Mouse (Mus musculus) small intestine, adult 2 months (tissue): ENCODE data around the gene Wdr95. TPM values are rescaled to one million over a fixed set of nuclear protein-coding genes. Genes with fewer than 3 reads are reported as not detected.

Experiments used
- H3K27ac ChIP-seq: fragments of 200-500 bp; 2 replicates; pipeline ENCODE4 v1.5.1; 2012; ENCODE audit warnings: low read depth, low read length, control low read depth, inconsistent platforms; ENCODE audit not compliant: insufficient read depth
- H3K27me3 ChIP-seq: fragments of 200-500 bp; 2 replicates; pipeline ENCODE4 v1.6.1; 2012; ENCODE audit warnings: mild to moderate bottlenecking, moderate library complexity, low read length, inconsistent platforms; ENCODE audit not compliant: control insufficient read depth, insufficient read depth
- H3K36me3 ChIP-seq: fragments of 200-500 bp; 2 replicates; pipeline ENCODE4 v1.6.1; 2012; ENCODE audit warnings: mild to moderate bottlenecking, low read length, control low read depth, inconsistent platforms; ENCODE audit not compliant: control insufficient read depth, insufficient read depth
- H3K4me1 ChIP-seq: fragments of 200-500 bp; 2 replicates; pipeline ENCODE4 v1.6.1; 2012; ENCODE audit warnings: low read length, inconsistent platforms, mixed read lengths; ENCODE audit not compliant: control insufficient read depth, insufficient read depth, insufficient read length
- H3K4me3 ChIP-seq: fragments of 200-500 bp; 2 replicates; pipeline ENCODE4 v1.5.1; 2012; ENCODE audit warnings: low read depth, mild to moderate bottlenecking, control low read depth, inconsistent platforms, low read length, moderate library complexity
- CTCF ChIP-seq: fragments of 200-500 bp; IDR thresholded peaks from 2 replicates; pipeline ENCODE4 v1.5.1; 2012; ENCODE audit warnings: low read depth, mild to moderate bottlenecking, control low read depth, inconsistent platforms, low read length, moderate library complexity, mixed read lengths; ENCODE audit not compliant: insufficient replicate concordance, insufficient read length; ENCODE audit errors: extremely low read depth
- POLR2A ChIP-seq: fragments of 200-500 bp; IDR thresholded peaks from 2 replicates; pipeline ENCODE4 v1.6.1; 2012; ENCODE audit warnings: low read depth, mild to moderate bottlenecking, control low read depth, inconsistent platforms, low read length, moderate library complexity
- WGBS: fragments of 180-500 bp; shearing (Covaris S2); methylation state at CpG from one replicate; pipeline ENCODE4 v1.1.7; 2018; 5-methylcytosine and 5-hydroxymethylcytosine counted together
- polyA plus RNA-seq: library from polyadenylated mRNA; depleted of rRNA; stranded (reverse); fragments of >200 nt; gene quantifications from 2 replicates; pipeline ENCODE4 v1.2.3, GENCODE M21; 2012

The Wdr95 gene
- polyA plus RNA-seq, 1 experiment: not detected

- TF ChIP-seq POLR2A (no peak), CTCF (no peak)
- no peak overlapping the region for H3K4me3 ChIP-seq
- H3K36me3 ChIP-seq: no peaks in the 10 kb centered on the region
- H3K27me3 ChIP-seq: no peaks in the 10 kb centered on the region
- no peaks in the 10 kb centered on the region for H3K4me1 ChIP-seq
- 56% methylated on average over 11 of the region's 11 CpGs for WGBS
- H3K27ac ChIP-seq: no peak overlapping the region
These were observed 32.6 kb downstream of the Wdr95 start for GRCm38 (mm10) chr5:149560903-149561588.

GRCm38 (mm10) chr5:149566026-149566425 is 37.5 kb downstream of the Wdr95 start:
- peaks cover 3% of the 10 kb centered on the region; the same call in 1 of the 2 replicates for H3K4me1 ChIP-seq
- no peak overlapping the region for H3K4me3 ChIP-seq
- WGBS: 56% methylated on average over 11 of the region's 11 CpGs

GRCm38 (mm10) chr5:149566957-149567356 is 38.5 kb downstream of the Wdr95 start:
- 67% methylated on average over 5 of the region's 5 CpGs for WGBS
- H3K4me1 ChIP-seq: peaks cover 3% of the 10 kb centered on the region; the same call in 1 of the 2 replicates
- no peak overlapping the region for H3K4me3 ChIP-seq

More at GRCm38 (mm10) chr5:149566026-149566425, 37.5 kb downstream of the Wdr95 start:
- H3K36me3 ChIP-seq: no peaks in the 10 kb centered on the region
- no peaks in the 10 kb centered on the region for H3K27me3 ChIP-seq
- TF ChIP-seq POLR2A: no peak
- TF ChIP-seq CTCF: no peak
- no peak overlapping the region for H3K27ac ChIP-seq

GRCm38 (mm10) chr5:149568993-149569392 is 40.5 kb downstream of the Wdr95 start:
- H3K27me3 ChIP-seq: no peaks in the 10 kb centered on the region
- WGBS: 75% methylated on average over 13 of the region's 13 CpGs
- H3K27ac ChIP-seq: no peak overlapping the region
- TF ChIP-seq CTCF: no peak
- TF ChIP-seq POLR2A: no peak
- H3K36me3 ChIP-seq: no peaks in the 10 kb centered on the region
- H3K4me3 ChIP-seq: no peak overlapping the region
- H3K4me1 ChIP-seq: peaks cover 3% of the 10 kb centered on the region; the same call in 1 of the 2 replicates

More at GRCm38 (mm10) chr5:149566957-149567356, 38.5 kb downstream of the Wdr95 start:
- no peaks in the 10 kb centered on the region for H3K36me3 ChIP-seq
- H3K27me3 ChIP-seq: no peaks in the 10 kb centered on the region
- no peak overlapping the region for H3K27ac ChIP-seq
- no peak for TF ChIP-seq POLR2A

- 42% methylated on average over 10 of the region's 10 CpGs for WGBS
- peaks cover 3% of the 10 kb centered on the region; the same call in 1 of the 2 replicates for H3K4me1 ChIP-seq
- H3K4me3 ChIP-seq: no peak overlapping the region
- H3K27me3 ChIP-seq: no peaks in the 10 kb centered on the region
- TF ChIP-seq POLR2A (no peak), CTCF (no peak)
- H3K36me3 ChIP-seq: no peaks in the 10 kb centered on the region
- H3K27ac ChIP-seq: no peak overlapping the region
These were observed 48.5 kb downstream of the Wdr95 start for GRCm38 (mm10) chr5:149576977-149577376.

GRCm38 (mm10) chr5:149577449-149577848 is 49.0 kb downstream of the Wdr95 start:
- TF ChIP-seq POLR2A (no peak), CTCF (no peak)
- WGBS: 42% methylated on average over 10 of the region's 10 CpGs
- Histone ChIP-seq H3K36me3 (no peaks in the 10 kb centered on the region), H3K27me3 (no peaks in the 10 kb centered on the region), H3K4me1 (peaks cover 3% of the 10 kb centered on the region; the same call in 1 of the 2 replicates), H3K27ac (no peak overlapping the region), H3K4me3 (no peak overlapping the region)

- Histone ChIP-seq H3K27me3 (no peaks in the 10 kb centered on the region), H3K4me3 (no peak overlapping the region), H3K27ac (no peak overlapping the region), H3K4me1 (peaks cover 7% of the 10 kb centered on the region; the same call in 1 of the 2 replicates), H3K36me3 (no peaks in the 10 kb centered on the region)
- 55% methylated on average over 5 of the region's 5 CpGs for WGBS
- TF ChIP-seq CTCF: no peak
- TF ChIP-seq POLR2A: no peak
These were observed 54.3 kb downstream of the Wdr95 start for GRCm38 (mm10) chr5:149582642-149583262.
